Mouse (Mus musculus): ENCODE measurements at regions not wholly inside any gene's neighbourhood (a gene's known extent, or its start where the extent isn't known, plus 50 kb on each side); places are given as distances from the start of the nearest gene placed in this dataset.

DNA sequence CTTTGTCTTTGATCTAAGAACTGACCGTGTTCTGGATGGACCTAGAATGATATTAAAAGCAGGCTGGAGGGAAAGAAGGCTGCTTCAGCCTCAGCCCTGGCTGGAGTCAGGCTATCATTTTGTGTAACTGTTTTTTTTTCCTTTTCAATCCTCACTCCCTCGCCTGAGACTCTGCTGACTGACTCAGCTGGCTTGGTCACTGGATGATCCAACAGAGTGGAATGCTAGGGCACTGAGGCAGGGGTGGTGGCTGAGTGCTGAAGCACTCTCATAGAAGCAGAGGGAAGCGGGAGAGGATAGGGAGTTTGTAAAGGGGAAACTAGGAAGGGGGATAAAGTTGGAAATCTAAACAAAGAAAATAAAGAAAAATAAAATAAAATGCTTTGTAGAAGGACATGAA is 236.5 kb upstream of the Adamts5 start:
- Histone ChIP-seq H3K4me1 (ENCODE audit: control insufficient read depth in 1 of 2, insufficient read depth in 2 of 2) (no peaks in the 10 kb centered on the region), H3K9me3 (replicated peaks; ENCODE audit: low read length) (no peaks in the 10 kb centered on the region), H3K9ac (ENCODE audit: insufficient read depth, low read depth) (no peak overlapping the region), H3K4me2 (ENCODE audit: insufficient read depth, low read depth, poor library complexity, severe bottlenecking) (no peak overlapping the region), H3K4me3 (replicated peaks in 1 of 3; ENCODE audit: low read depth in 2 of 3, low read length in 2 of 3, poor library complexity in 1 of 3) (no peak overlapping the region), H3K36me3 (replicated peaks in 1 of 2; ENCODE audit: control insufficient read depth in 1 of 2, insufficient read depth in 1 of 2, low read length in 1 of 2) (no peaks in the 10 kb centered on the region), H3K79me2 (replicated peaks; ENCODE audit: control insufficient read depth, extremely low read depth, insufficient read depth, poor library complexity, severe bottlenecking) (no peaks in the 10 kb centered on the region), H3K27me3 (replicated peaks) (no peaks in the 10 kb centered on the region), H3K27ac (ENCODE audit: insufficient read depth, low read depth) (no peak overlapping the region)
- TF ChIP-seq CTCF (conservative IDR thresholded peaks at IDR 0.05 in 1 of 2, IDR thresholded peaks at IDR 0.05 in 1 of 2; ENCODE audit: low read depth in 2 of 2, low read length in 2 of 2) (no peak), USF1 (IDR thresholded peaks at IDR 0.05; ENCODE audit: low read depth, low read length) (no peak), CHD1 (IDR thresholded peaks at IDR 0.05; ENCODE audit: low read depth, low read length) (no peak)
- DNase-seq (ENCODE audit: extremely low read depth), result no peak
- in situ Hi-C loops (cut with MboI; ENCODE audit: low pct_ligation_motif_present, low pct_unique_long_range_greater_than_20kb, low sequenced_read_pairs) (no loop called here), dilution Hi-C loops (cut with MboI; ENCODE audit: extremely low pct_ligation_motif_present, extremely low pct_unique_long_range_greater_than_20kb, low sequenced_read_pairs) (no loop called here)

DNA sequence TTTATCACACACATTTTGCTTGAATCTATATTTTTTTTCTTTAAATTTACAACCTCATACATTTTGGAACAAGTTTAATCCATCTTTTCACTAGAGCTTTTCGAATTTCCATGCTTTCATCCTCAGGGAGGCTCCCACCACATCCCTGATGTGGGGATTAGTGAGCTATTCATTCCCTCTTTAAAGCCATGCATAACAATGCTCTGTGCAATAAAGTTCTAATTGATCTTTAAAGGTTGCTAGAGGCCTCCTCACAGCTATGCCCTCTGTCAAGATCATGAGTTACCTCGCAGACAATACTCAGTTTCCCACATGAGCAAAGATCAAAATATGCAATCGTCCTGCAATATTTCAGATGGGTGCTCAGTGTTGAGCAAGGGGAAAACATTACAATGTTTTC is 234.5 kb upstream of the Adamts5 start:
- Histone ChIP-seq H3K4me2 (ENCODE audit: insufficient read depth, low read depth, poor library complexity, severe bottlenecking) (no peak overlapping the region), H3K9me3 (replicated peaks; ENCODE audit: low read length) (no peaks in the 10 kb centered on the region), H3K4me1 (ENCODE audit: control insufficient read depth in 1 of 2, insufficient read depth in 2 of 2) (no peaks in the 10 kb centered on the region), H3K27ac (ENCODE audit: insufficient read depth, low read depth) (no peak overlapping the region), H3K9ac (ENCODE audit: insufficient read depth, low read depth) (no peak overlapping the region), H3K27me3 (replicated peaks) (no peaks in the 10 kb centered on the region), H3K4me3 (replicated peaks in 1 of 3; ENCODE audit: low read depth in 2 of 3, low read length in 2 of 3, poor library complexity in 1 of 3) (no peak overlapping the region), H3K79me2 (replicated peaks; ENCODE audit: control insufficient read depth, extremely low read depth, insufficient read depth, poor library complexity, severe bottlenecking) (no peaks in the 10 kb centered on the region), H3K36me3 (replicated peaks in 1 of 2; ENCODE audit: control insufficient read depth in 1 of 2, insufficient read depth in 1 of 2, low read length in 1 of 2) (no peaks in the 10 kb centered on the region)
- in situ Hi-C loops (cut with MboI; ENCODE audit: low pct_ligation_motif_present, low pct_unique_long_range_greater_than_20kb, low sequenced_read_pairs), result no loop called here
- DNase-seq (ENCODE audit: extremely low read depth), result no peak
- dilution Hi-C loops (cut with MboI; ENCODE audit: extremely low pct_ligation_motif_present, extremely low pct_unique_long_range_greater_than_20kb, low sequenced_read_pairs), result no loop called here
- TF ChIP-seq GABPA (IDR thresholded peaks at IDR 0.05; ENCODE audit: insufficient replicate concordance, low read depth, low read length), result no peak
- no peak for TF ChIP-seq ETS1 (conservative IDR thresholded peaks at IDR 0.05; ENCODE audit: low read depth, low read length)
- no peak for TF ChIP-seq POLR2A (IDR thresholded peaks at IDR 0.05; ENCODE audit: low read depth, low read length)

DNA sequence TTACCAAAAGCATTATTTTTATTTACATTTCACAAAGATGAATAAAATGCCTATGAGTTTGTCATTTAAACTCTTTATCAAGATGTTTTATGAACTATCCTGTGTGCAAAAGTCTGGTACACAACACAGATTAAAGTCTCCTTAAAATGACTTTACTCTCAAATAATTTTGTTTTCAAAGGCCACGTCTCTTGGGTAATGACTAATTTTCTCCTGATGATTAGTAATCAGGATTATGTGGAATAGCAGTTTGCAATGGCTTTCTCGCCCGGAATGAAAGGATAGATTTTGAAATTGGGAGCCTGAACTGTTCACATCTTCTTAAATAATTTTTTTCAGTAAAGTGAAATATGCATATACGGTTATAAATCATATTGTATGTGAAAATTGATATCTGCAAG is 225.8 kb upstream of the Adamts5 start:
- no peaks in the 10 kb centered on the region for H3K79me2 ChIP-seq (replicated peaks; ENCODE audit: control insufficient read depth, extremely low read depth, insufficient read depth, poor library complexity, severe bottlenecking)
- no peak overlapping the region for H3K4me2 ChIP-seq (ENCODE audit: insufficient read depth, low read depth, poor library complexity, severe bottlenecking)
- TF ChIP-seq CHD1 (IDR thresholded peaks at IDR 0.05; ENCODE audit: low read depth, low read length), result no peak
- H3K4me1 ChIP-seq (ENCODE audit: control insufficient read depth in 1 of 2, insufficient read depth in 2 of 2), result peaks cover 0 to 27% of the 10 kb centered on the region in 2 experiments; a peak in 2 of 4 replicates
- in situ Hi-C loops (cut with MboI; ENCODE audit: low pct_ligation_motif_present, low pct_unique_long_range_greater_than_20kb, low sequenced_read_pairs) (no loop called here), dilution Hi-C loops (cut with MboI; ENCODE audit: extremely low pct_ligation_motif_present, extremely low pct_unique_long_range_greater_than_20kb, low sequenced_read_pairs) (no loop called here)
- H3K4me3 ChIP-seq (replicated peaks in 1 of 3; ENCODE audit: low read depth in 2 of 3, low read length in 2 of 3, poor library complexity in 1 of 3), result no peak overlapping the region
- no peak overlapping the region for H3K27ac ChIP-seq (ENCODE audit: insufficient read depth, low read depth)
- no peak for DNase-seq (ENCODE audit: extremely low read depth)
- H3K9me3 ChIP-seq (replicated peaks; ENCODE audit: low read length), result no peaks in the 10 kb centered on the region
- H3K36me3 ChIP-seq (replicated peaks in 1 of 2; ENCODE audit: control insufficient read depth in 1 of 2, insufficient read depth in 1 of 2, low read length in 1 of 2), result no peaks in the 10 kb centered on the region
- no peaks in the 10 kb centered on the region for H3K27me3 ChIP-seq (replicated peaks)
- no peak overlapping the region for H3K9ac ChIP-seq (ENCODE audit: insufficient read depth, low read depth)

DNA sequence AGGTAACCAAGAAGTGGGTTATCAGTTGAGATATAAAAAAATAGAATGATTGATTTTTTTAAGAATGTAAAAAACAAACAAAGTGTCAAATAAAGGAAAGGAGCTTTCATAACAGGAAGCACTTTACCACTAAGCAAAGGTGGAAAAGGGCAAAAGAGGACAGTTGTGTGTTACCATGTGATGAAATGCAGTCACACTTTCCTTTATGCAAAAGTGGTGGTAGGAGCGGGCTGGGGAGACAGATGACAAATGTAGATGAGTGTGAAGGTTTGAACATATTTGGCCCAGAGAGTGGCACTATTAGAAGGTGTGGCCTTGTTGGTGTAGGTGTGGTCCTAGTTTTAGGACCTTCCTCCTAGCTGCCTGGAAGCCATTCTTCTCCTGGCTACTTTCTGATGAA is 222.6 kb upstream of the Adamts5 start:
- Histone ChIP-seq H3K27me3 (replicated peaks) (no peaks in the 10 kb centered on the region), H3K79me2 (replicated peaks; ENCODE audit: control insufficient read depth, extremely low read depth, insufficient read depth, poor library complexity, severe bottlenecking) (no peaks in the 10 kb centered on the region), H3K4me1 (ENCODE audit: control insufficient read depth in 1 of 2, insufficient read depth in 2 of 2) (peaks cover 0 to 37% of the 10 kb centered on the region in 2 experiments; a peak in 2 of 4 replicates), H3K4me3 (replicated peaks in 1 of 3; ENCODE audit: low read depth in 2 of 3, low read length in 2 of 3, poor library complexity in 1 of 3) (no peak overlapping the region), H3K27ac (ENCODE audit: insufficient read depth, low read depth) (no peak overlapping the region), H3K9ac (ENCODE audit: insufficient read depth, low read depth) (no peak overlapping the region), H3K9me3 (replicated peaks; ENCODE audit: low read length) (no peaks in the 10 kb centered on the region), H3K36me3 (replicated peaks in 1 of 2; ENCODE audit: control insufficient read depth in 1 of 2, insufficient read depth in 1 of 2, low read length in 1 of 2) (no peaks in the 10 kb centered on the region), H3K4me2 (ENCODE audit: insufficient read depth, low read depth, poor library complexity, severe bottlenecking) (no peak overlapping the region)
- dilution Hi-C loops (cut with MboI; ENCODE audit: extremely low pct_ligation_motif_present, extremely low pct_unique_long_range_greater_than_20kb, low sequenced_read_pairs), result no loop called here
- DNase-seq (ENCODE audit: extremely low read depth), result peak; percentile 90
- in situ Hi-C loops (cut with MboI; ENCODE audit: low pct_ligation_motif_present, low pct_unique_long_range_greater_than_20kb, low sequenced_read_pairs), result no loop called here
- TF ChIP-seq GABPA (IDR thresholded peaks at IDR 0.05; ENCODE audit: insufficient replicate concordance, low read depth, low read length), result no peak
- no peak for TF ChIP-seq KAT2A (IDR thresholded peaks at IDR 0.05; ENCODE audit: insufficient replicate concordance, low read length)
- peak; percentile 13; the same call in 1 of the 2 replicates for TF ChIP-seq JUN (IDR thresholded peaks at IDR 0.05; ENCODE audit: insufficient read depth, low read depth, low read length)
- no peak for TF ChIP-seq MXI1 (IDR thresholded peaks at IDR 0.05; ENCODE audit: low read depth, low read length)
- TF ChIP-seq BHLHE40 (IDR thresholded peaks at IDR 0.05; ENCODE audit: low read depth, low read length), result peak; percentile 55
- TF ChIP-seq POLR2AphosphoS2 (IDR thresholded peaks at IDR 0.05; ENCODE audit: low read depth, low read length), result no peak
- TF ChIP-seq ETS1 (conservative IDR thresholded peaks at IDR 0.05; ENCODE audit: low read depth, low read length), result peak; percentile 57
- TF ChIP-seq EP300 (IDR thresholded peaks at IDR 0.05; ENCODE audit: low read length), result peak; percentile 68
- no peak for TF ChIP-seq MYC (IDR thresholded peaks at IDR 0.05; ENCODE audit: low read depth, low read length)
- no peak for TF ChIP-seq USF2 (conservative IDR thresholded peaks at IDR 0.05; ENCODE audit: low read depth, low read length)

Data from CH12.LX (cell line).